Mouse (Mus musculus): ENCODE data around the gene Arhgap10. TPM values are rescaled to one million over a fixed set of nuclear protein-coding genes. Genes with fewer than 3 reads are reported as not detected.

The Arhgap10 gene
- total and polyA plus RNA-seq, 3 experiments, result 13.1 to 22.8 TPM; not detected in 1

Other genes with a start within 250 kb of the Arhgap10 start
- gene Prmt9, start 31.4 kb upstream of the Arhgap10 start, total RNA-seq (2012; rRNA removed), result 17.4 and 18.6 TPM in 2 replicates
- gene Prmt9, start 31.4 kb upstream of the Arhgap10 start, polyA plus RNA-seq (2012; ENCODE audit: insufficient read depth in 1 of 2, insufficient read length in 2 of 2, low read depth in 1 of 2, low replicate concordance in 2 of 2, missing spikeins in 1 of 2), result 10 to 100 TPM; 16.0 to 54.2 TPM
- 8.9 and 11.3 TPM in 2 replicates for gene Tmem184c, start 92.7 kb upstream of the Arhgap10 start, total RNA-seq (2012; rRNA removed)
- gene Tmem184c, start 92.7 kb upstream of the Arhgap10 start, polyA plus RNA-seq (2012; ENCODE audit: insufficient read depth in 1 of 2, insufficient read length in 2 of 2, low read depth in 1 of 2, low replicate concordance in 2 of 2, missing spikeins in 1 of 2), result 1 to 10 TPM in 1 of 2 experiments, not detected in 1; 8.5 TPM
- not detected in 2 replicates for gene Ednra, start 206.5 kb upstream of the Arhgap10 start, total RNA-seq (2012; rRNA removed)
- not detected for gene Ednra, start 206.5 kb upstream of the Arhgap10 start, polyA plus RNA-seq (2012; ENCODE audit: insufficient read depth in 1 of 2, insufficient read length in 2 of 2, low read depth in 1 of 2, low replicate concordance in 2 of 2, missing spikeins in 1 of 2)